Mouse (Mus musculus) limb, embryonic 14.5 days (tissue): ENCODE results near the gene Tmem131. TPM values are rescaled to one million over a fixed set of nuclear protein-coding genes. Genes with fewer than 3 reads are reported as not detected.

Experiments used
- ATAC-seq: fragments of 200-750 bp; cut with Nextera tagmentation; 2 replicates; pipeline ENCODE4 v1.8.0; 2017; ENCODE audit warnings: low read depth, moderate number of reproducible peaks, moderate TSS enrichment; ENCODE audit not compliant: low FRiP score
- DNase-seq: peaks from one replicate; pipeline ENCODE4 v3.0.0-alpha.2; 2015; ENCODE audit warnings: low spot score
- H3K27ac ChIP-seq: fragments of 300-500 bp; sonication (generic); replicated peaks from 2 replicates; pipeline ENCODE4 v1.5.1; 2014; ENCODE audit warnings: low read depth, mild to moderate bottlenecking, low read length, moderate library complexity, mixed read lengths
- H3K27me3 ChIP-seq: fragments of 300-500 bp; sonication (generic); 2 replicates; pipeline ENCODE4 v1.6.1; 2014; ENCODE audit warnings: low read length, mixed read lengths; ENCODE audit not compliant: control insufficient read depth, insufficient read depth
- H3K36me3 ChIP-seq: fragments of 300-500 bp; sonication (generic); 2 replicates; pipeline ENCODE4 v1.6.1; 2014; ENCODE audit warnings: mild to moderate bottlenecking, low read length, moderate library complexity, mixed read lengths; ENCODE audit not compliant: control insufficient read depth, insufficient read depth
- H3K4me1 ChIP-seq: fragments of 300-500 bp; sonication (generic); 2 replicates; pipeline ENCODE4 v1.6.1; 2014; ENCODE audit warnings: antibody characterized with exemption, low read length, mixed read lengths; ENCODE audit not compliant: control insufficient read depth, insufficient read depth
- H3K4me2 ChIP-seq: fragments of 300-500 bp; sonication (generic); replicated peaks from 2 replicates; pipeline ENCODE4 v1.6.1; 2014; ENCODE audit warnings: low read depth, mild to moderate bottlenecking, low read length, moderate library complexity; ENCODE audit not compliant: severe bottlenecking
- H3K4me3 ChIP-seq: fragments of 300-500 bp; sonication (generic); replicated peaks from 2 replicates; pipeline ENCODE4 v1.5.1; 2014; ENCODE audit warnings: low read length
- H3K9ac ChIP-seq: fragments of 300-500 bp; sonication (generic); 2 replicates; pipeline ENCODE4 v1.6.1; 2014; ENCODE audit warnings: mild to moderate bottlenecking, low read depth, low read length, moderate library complexity; ENCODE audit not compliant: severe bottlenecking
- H3K9me3 ChIP-seq: fragments of 300-500 bp; sonication (generic); 2 replicates; pipeline ENCODE4 v1.6.1; 2016; ENCODE audit warnings: low read length; ENCODE audit not compliant: control insufficient read depth
- POLR2A ChIP-seq: fragments of 200-500 bp; IDR thresholded peaks from 2 replicates; pipeline ENCODE4 v1.8.0; 2012; ENCODE audit warnings: inconsistent platforms, mild to moderate bottlenecking, moderate library complexity, borderline replicate concordance; ENCODE audit not compliant: insufficient read depth, insufficient read length; ENCODE audit errors: extremely low read depth
- WGBS: fragments of 180-500 bp; shearing (Covaris S2); extraction: QIAGEN DNeasy Blood & Tissue Kit; methylation state at CpG from one replicate; pipeline ENCODE4 v1.1.7; 2014; 5-methylcytosine and 5-hydroxymethylcytosine counted together
- polyA plus RNA-seq, 2 experiments: library from polyadenylated mRNA; depleted of rRNA in 1 of 2; stranded (reverse) in 1 of 2; unstranded in 1 of 2; fragments of >200 nt; fragmentation: Nextera tagmentation in 1 of 2; extraction: Ambion mirVana in 1 of 2; gene quantifications; 2 replicates each; pipeline versions ENCODE4 v1.2.1 to v1.2.3; 2012 to 2014

The Tmem131 gene
- polyA plus RNA-seq, 2 experiments, result 22.5 to 42.3 TPM

- H3K27ac ChIP-seq, result peak overlapping the region; percentile 70
- H3K9me3 ChIP-seq, result no peaks in the 10 kb centered on the region
- H3K4me3 ChIP-seq, result no peak overlapping the region
- H3K36me3 ChIP-seq, result no peaks in the 10 kb centered on the region
- no peaks in the 10 kb centered on the region for H3K27me3 ChIP-seq
- H3K4me2 ChIP-seq, result 0 out of 2 replicates have a peak overlapping the region, but pooled peaks have one; percentile 1
- WGBS, result 12% methylated on average over 4 of the region's 4 CpGs
- peaks cover 21% of the 10 kb centered on the region for H3K4me1 ChIP-seq
- H3K9ac ChIP-seq, result no peak overlapping the region
- TF ChIP-seq POLR2A, result no peak
- ATAC-seq, result peak; percentile 53
- peak; percentile 76 for DNase-seq
These were observed 83.0 kb downstream of the Tmem131 start for GRCm38 (mm10) chr1:36860431-36860849.

GRCm38 (mm10) chr1:36857081-36857480 lies 86.4 kb downstream of the Tmem131 start:
- Histone ChIP-seq H3K36me3 (0 out of 2 replicates have a peak, but pooled peaks cover 5% of the 10 kb centered on the region), H3K4me2 (no peak overlapping the region), H3K9me3 (no peaks in the 10 kb centered on the region), H3K27me3 (no peaks in the 10 kb centered on the region), H3K9ac (no peak overlapping the region), H3K4me1 (peaks cover 19% of the 10 kb centered on the region), H3K27ac (no peak overlapping the region), H3K4me3 (no peak overlapping the region)
- no peak for DNase-seq
- ATAC-seq, result no peak
- no peak for TF ChIP-seq POLR2A
- WGBS, result 87% methylated on average over 6 of the region's 6 CpGs

GRCm38 (mm10) chr1:36854198-36854765 lies 89.2 kb downstream of the Tmem131 start:
- Histone ChIP-seq H3K9ac (no peak overlapping the region), H3K27ac (no peak overlapping the region), H3K4me3 (no peak overlapping the region), H3K4me1 (no peaks in the 10 kb centered on the region), H3K4me2 (no peak overlapping the region), H3K27me3 (no peaks in the 10 kb centered on the region), H3K36me3 (0 out of 2 replicates have a peak, but pooled peaks cover 5% of the 10 kb centered on the region), H3K9me3 (no peaks in the 10 kb centered on the region)
- ATAC-seq (no peak), DNase-seq (no peak)
- no peak for TF ChIP-seq POLR2A
- 83% methylated on average over 10 of the region's 10 CpGs for WGBS

GRCm38 (mm10) chr1:36852085-36852484 lies 91.4 kb downstream of the Tmem131 start:
- Histone ChIP-seq H3K4me3 (no peak overlapping the region), H3K4me2 (no peak overlapping the region), H3K4me1 (no peaks in the 10 kb centered on the region), H3K36me3 (0 out of 2 replicates have a peak, but pooled peaks cover 5% of the 10 kb centered on the region), H3K27me3 (no peaks in the 10 kb centered on the region), H3K9ac (no peak overlapping the region), H3K9me3 (no peaks in the 10 kb centered on the region), H3K27ac (no peak overlapping the region)
- no peak for TF ChIP-seq POLR2A
- ATAC-seq (no peak), DNase-seq (no peak)
- 83% methylated on average over 6 of the region's 6 CpGs for WGBS

GRCm38 (mm10) chr1:36851392-36851791 lies 92.1 kb downstream of the Tmem131 start:
- Histone ChIP-seq H3K4me2 (no peak overlapping the region), H3K27ac (no peak overlapping the region), H3K4me1 (no peaks in the 10 kb centered on the region), H3K9me3 (no peaks in the 10 kb centered on the region), H3K9ac (no peak overlapping the region), H3K4me3 (no peak overlapping the region), H3K27me3 (no peaks in the 10 kb centered on the region), H3K36me3 (0 out of 2 replicates have a peak, but pooled peaks cover 5% of the 10 kb centered on the region)
- no peak for ATAC-seq
- 85% methylated on average over 4 of the region's 4 CpGs for WGBS
- no peak for TF ChIP-seq POLR2A
- DNase-seq, result no peak
